Mouse (Mus musculus): ENCODE measurements at regions not wholly inside any gene's neighbourhood (a gene's known extent, or its start where the extent isn't known, plus 50 kb on each side); places are given as distances from the start of the nearest gene placed in this dataset.
A peak's percentile ranks its signal among the peaks of the same experiment; 100 is the strongest.
"Not testable (repeated sequence)": the region's sequence is repeated elsewhere in the genome, so short reads cannot be mapped to it uniquely, and the experiment has no call there.

DNA sequence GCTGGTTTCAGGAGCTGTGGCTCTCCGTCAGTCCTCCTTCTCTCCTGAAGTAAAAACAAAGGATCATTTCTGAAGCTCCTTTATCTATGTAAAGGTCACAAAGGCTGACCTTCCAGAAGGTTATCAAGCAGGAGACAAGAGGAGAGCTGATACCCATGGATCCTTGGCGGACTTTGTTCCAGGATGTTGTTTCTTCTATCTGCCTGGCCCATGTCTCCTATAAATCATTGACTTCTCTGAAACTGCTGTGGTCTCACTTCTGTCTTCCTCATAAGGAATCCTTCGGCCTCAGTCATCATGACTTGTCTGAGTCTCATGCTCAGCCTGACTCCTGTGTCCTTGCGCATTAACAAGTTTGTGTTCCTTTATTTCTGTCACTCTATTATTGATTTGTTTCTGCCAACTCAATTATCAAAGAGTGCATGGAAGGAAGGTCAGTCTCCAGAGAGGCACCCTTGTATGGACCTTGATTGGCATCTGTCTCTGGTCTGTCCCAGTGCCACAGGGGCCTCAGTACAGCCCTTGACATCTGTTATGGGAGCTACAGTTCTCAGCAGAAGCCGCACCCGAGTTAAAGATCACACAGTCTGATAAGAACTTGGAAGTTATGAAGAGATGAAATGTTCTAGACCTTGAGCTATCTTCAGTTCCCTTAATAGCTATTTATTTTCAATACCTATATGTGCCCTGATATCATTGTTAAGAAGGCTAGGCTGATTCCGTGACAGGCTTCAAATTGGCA, 53.2 kb upstream of the Dazl start:
- DNase-seq (ENCODE audit: low spot score), result no peak

- not testable (repeated sequence) for DNase-seq (ENCODE audit: low spot score)
These were observed 60.4 kb upstream of the Dazl start for GRCm38 (mm10) chr17:50353818-50354217.

DNA sequence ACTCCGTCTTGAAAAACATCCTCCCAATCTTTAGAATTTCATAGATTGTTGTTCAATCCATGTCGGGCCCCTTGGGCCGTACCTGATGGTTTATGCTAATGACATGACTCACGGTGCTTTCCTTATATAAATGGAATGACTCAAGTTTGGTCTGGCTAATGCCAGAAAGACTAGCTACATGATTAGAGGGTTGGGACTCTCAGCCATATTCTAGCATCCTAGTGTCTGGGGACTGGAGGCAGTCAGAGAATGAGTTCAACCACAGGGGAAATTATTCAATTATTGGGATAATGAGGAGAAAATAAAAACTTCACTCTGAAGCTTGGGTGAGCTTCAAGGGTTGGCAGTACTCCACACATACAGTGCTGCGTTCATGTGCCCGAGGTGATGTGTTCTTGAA, 60.9 kb upstream of the Dazl start:
- no peak for DNase-seq (ENCODE audit: low spot score)

GRCm38 (mm10) chr17:50361657-50362233, 68.3 kb upstream of the Dazl start:
- DNase-seq (ENCODE audit: low spot score), result no peak

DNA sequence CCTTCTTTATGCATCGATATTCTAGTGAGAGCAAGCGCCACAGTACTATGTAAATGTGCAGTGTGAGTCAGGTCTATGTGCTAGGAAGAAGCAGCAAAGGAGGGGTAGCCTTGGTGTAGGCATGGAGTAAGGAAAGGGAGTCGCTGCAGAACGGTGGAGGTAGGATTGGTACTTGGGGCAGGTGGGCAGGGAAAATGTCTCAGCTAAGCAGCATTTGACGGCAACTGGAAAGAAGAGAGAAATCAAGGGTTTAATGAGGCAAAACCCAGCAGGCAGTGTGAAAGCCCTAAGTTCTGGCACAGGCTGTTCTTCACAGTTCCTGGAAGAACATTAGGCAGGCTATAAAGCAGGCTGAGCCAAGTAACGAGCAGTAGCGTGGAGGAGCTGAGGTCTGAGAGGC, 72.0 kb upstream of the Dazl start:
- no peak for DNase-seq (ENCODE audit: low spot score)

DNA sequence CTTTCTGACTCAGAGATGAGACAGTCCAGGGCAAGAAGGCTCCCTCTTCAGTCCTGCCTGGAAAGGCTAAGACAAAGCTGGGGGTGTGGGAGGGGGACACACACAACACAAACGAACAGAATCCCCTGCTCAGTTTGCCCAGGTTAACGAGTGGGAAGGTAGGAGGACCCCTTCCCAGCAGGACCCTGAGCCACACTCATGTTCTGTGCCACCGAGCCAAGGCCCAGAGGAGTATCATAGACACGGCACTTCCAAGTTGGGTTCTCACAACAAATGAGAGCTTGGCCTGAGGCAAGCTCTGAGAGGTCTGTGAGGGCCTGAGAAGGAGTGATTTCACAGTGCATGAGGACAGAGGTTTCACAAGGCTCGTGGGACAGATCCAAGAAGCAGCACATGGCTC, 72.7 kb upstream of the Dazl start:
- no peak for DNase-seq (ENCODE audit: low spot score)

DNA sequence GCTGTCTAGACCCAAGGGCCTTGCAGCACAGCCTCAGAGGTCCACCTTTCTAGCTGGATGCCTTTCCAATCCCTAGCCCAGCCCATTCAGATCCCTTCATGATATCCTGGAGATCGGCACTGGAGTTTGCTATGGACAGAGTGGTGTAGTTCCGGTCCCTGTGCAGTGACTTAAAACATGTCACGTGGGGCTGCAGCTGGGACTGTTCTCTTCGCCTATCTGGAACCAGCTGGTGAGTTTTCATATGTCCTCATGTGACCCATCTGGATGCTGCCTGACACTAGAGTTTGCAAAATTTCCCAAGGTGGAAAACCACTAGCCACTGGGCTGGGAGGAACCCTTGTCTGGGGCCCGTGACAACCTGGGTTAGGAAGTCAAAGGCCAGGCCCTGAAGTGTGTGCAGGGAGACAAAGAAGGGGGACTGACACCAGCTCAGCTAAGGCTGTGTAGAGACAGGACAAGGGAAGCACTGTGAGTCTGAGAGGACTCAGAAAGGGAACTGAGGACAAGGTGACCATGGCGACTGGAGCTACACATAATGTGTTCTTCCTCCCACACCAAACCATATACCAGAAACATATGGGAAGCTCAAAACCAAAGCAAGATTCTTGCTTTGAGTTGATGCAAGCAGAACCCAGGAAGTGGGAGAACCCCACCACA, 75.9 kb upstream of the Dazl start:
- no peak for DNase-seq (ENCODE audit: low spot score)

- DNase-seq (ENCODE audit: low spot score), result no peak
These were observed 77.0 kb upstream of the Dazl start for GRCm38 (mm10) chr17:50370484-50370883.

- no peak for DNase-seq (ENCODE audit: low spot score)
These were observed 80.2 kb upstream of the Dazl start for GRCm38 (mm10) chr17:50373496-50374141.

GRCm38 (mm10) chr17:50375465-50375864, 82.0 kb upstream of the Dazl start:
- DNase-seq (ENCODE audit: low spot score), result no peak

DNA sequence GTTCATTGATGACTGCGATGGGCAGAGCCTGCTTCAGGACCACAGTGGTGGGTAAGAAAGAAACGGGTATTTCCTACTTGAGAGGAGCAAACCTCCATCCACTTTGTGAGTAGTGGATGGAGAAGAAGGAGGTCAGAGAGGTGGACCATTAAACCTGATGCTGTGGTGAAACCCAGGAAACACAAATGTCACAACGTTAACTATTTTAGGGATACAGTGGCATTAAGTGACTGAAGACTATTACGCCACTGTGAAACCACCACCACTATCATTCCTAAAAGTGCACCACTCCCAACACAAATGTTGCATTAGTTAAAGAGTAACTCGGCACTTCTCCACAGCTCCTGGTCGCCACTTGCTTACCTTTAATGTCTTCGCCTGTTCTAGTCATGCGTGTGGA, 83.3 kb upstream of the Dazl start:
- DNase-seq (ENCODE audit: low spot score), result no peak

GRCm38 (mm10) chr17:50378141-50378727, 84.8 kb upstream of the Dazl start:
- no peak for DNase-seq (ENCODE audit: low spot score)

- DNase-seq (ENCODE audit: low spot score), result peak; percentile 65
These were observed 95.6 kb upstream of the Dazl start for GRCm38 (mm10) chr17:50388715-50389710.

DNA sequence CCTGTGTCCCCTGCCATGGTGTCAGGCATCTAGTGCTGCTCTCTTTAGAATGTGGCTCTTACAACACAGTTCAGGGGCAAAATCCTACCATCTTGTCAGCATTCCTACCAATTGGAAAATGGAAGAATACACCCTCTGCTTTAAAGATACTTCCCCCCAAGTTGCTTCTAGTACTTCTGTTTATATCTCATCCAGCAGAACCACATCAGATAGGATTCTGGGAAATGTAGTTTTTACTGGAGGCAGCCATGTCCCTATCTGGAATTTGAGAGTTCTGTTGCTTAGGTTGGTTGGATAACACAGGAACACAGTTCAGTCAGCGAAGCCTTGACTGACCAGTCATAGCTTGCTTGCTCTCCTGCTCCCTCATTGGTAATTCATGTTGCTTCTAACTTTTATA, 96.7 kb upstream of the Dazl start:
- no peak for DNase-seq (ENCODE audit: low spot score)

GRCm38 (mm10) chr17:50391207-50391606, 97.8 kb upstream of the Dazl start:
- no peak for DNase-seq (ENCODE audit: low spot score)

GRCm38 (mm10) chr17:50391996-50392395, 98.6 kb upstream of the Dazl start:
- DNase-seq (ENCODE audit: low spot score), result no peak

GRCm38 (mm10) chr17:50392428-50392827, 99.0 kb upstream of the Dazl start:
- DNase-seq (ENCODE audit: low spot score), result no peak

- DNase-seq (ENCODE audit: low spot score), result no peak
These were observed 99.5 kb upstream of the Dazl start for GRCm38 (mm10) chr17:50392966-50393365.

DNA sequence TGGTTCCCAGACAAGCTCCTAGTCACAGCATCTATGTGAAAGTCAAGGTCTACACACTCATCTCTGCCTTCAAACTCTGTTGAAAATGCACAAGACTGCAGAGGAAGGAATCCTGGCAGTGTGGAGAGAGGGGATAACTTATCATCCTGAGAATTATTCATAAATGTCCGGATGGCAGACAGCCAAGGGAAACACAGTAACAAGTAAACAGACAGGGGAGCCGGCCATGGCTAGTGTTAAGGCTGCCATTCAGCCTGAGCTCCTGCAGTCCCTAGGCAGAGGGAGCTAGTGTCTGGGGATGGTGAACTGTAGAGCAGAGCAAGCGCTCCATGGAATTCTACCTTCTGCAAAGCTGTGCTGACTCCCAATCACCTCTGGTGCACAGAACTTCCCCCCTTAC, 100.3 kb upstream of the Dazl start:
- no peak for DNase-seq (ENCODE audit: low spot score)

DNA sequence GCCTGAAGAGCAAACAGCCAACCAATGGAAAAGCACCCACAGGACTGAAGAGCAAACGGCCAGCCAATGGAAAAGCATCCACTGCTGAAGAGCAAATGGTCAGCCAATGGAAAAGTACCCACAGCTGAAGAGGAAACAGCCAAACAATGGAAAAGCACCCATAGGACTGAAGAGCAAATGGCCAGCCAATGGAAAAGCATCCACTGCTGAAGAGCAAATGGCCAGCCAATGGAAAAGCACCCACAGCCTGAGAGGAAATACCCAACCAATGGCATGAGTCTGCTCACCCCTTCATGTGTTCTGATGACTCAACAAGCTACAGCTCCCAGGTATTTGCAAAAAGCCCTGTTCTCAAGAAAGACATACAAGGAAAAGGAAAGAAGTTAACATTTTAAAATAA, 101.4 kb upstream of the Dazl start:
- DNase-seq (ENCODE audit: low spot score), result no peak

- DNase-seq (ENCODE audit: low spot score), result no peak
These were observed 102.2 kb upstream of the Dazl start for GRCm38 (mm10) chr17:50395669-50396068.

Data from T-cell, adult 2 months (primary cell).